Mouse (Mus musculus): ENCODE data around the gene Lsm2. TPM values are rescaled to one million over a fixed set of nuclear protein-coding genes. Genes with fewer than 3 reads are reported as not detected.
"Not testable (repeated sequence)": the region's sequence is repeated elsewhere in the genome, so short reads cannot be mapped to it uniquely, and the experiment has no call there.

Gene Lsm2
- polyA plus RNA-seq, 1 experiment = 136 TPM

- peak; percentile 93 for DNase-seq (ENCODE audit: low read depth)
- TF ChIP-seq CTCF (IDR thresholded peaks at IDR 0.05; ENCODE audit: borderline replicate concordance, extremely low read depth, insufficient read depth, insufficient read length) (no peak), POLR2A (IDR thresholded peaks at IDR 0.05; ENCODE audit: borderline replicate concordance, extremely low read depth, insufficient read depth, insufficient read length, poor library complexity, severe bottlenecking) (peak; percentile 78; the same call in 1 of the 2 replicates)
These were observed 19.2 kb downstream of the Lsm2 start, which contains the start of gene Vars for GRCm38 (mm10) chr17:35000717-35001451. Vars (plus strand) TSS chr17:35000987.

- DNase-seq (ENCODE audit: low read depth) = peak; percentile 53
These were observed 19.9 kb downstream of the Lsm2 start for GRCm38 (mm10) chr17:35001452-35002152.

DNA sequence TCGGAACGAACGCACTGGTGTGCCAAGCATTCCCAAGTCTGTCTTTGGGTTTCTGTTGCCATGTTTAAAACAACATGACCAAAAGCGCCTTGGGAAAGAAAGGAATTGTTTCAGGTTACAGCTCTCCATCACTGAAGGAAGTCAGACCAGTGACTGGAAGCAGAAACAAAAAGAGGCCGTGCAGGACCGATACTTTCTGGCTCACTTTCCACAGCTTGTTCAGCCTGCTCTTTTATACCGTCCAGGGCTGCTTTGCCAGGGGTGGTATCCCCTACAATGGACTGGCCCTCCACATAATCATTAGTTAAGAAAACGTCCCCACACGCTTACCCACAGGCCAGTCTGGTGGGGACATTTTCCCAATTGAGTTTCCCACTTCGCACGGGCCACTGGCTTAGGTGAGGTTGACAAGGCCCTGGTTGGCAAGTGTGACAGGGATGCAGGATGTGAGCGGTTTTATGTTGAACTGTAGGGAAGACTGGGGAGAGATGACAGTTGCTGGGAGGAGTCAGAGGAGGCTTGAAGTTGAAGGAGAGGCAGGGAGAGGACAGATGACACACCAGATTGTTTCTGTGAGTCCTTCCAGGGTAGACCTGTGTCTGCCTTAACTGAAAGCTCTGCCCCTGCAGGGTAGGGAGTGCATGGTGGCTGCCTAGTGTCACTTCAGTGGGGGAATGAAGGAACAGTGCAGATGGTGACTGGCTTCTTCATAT is 20.6 kb downstream of the Lsm2 start:
- DNase-seq (ENCODE audit: low read depth) = peak; percentile 13
- TF ChIP-seq POLR2A (IDR thresholded peaks at IDR 0.05; ENCODE audit: borderline replicate concordance, extremely low read depth, insufficient read depth, insufficient read length, poor library complexity, severe bottlenecking) (no peak), CTCF (IDR thresholded peaks at IDR 0.05; ENCODE audit: borderline replicate concordance, extremely low read depth, insufficient read depth, insufficient read length) (no peak)

More at GRCm38 (mm10) chr17:35001452-35002152, 19.9 kb downstream of the Lsm2 start:
- no peak for TF ChIP-seq CTCF (IDR thresholded peaks at IDR 0.05; ENCODE audit: borderline replicate concordance, extremely low read depth, insufficient read depth, insufficient read length)
- no peak for TF ChIP-seq POLR2A (IDR thresholded peaks at IDR 0.05; ENCODE audit: borderline replicate concordance, extremely low read depth, insufficient read depth, insufficient read length, poor library complexity, severe bottlenecking)

GRCm38 (mm10) chr17:35003022-35003838 is 21.6 kb downstream of the Lsm2 start:
- no peak for DNase-seq (ENCODE audit: low read depth)
- no peak for TF ChIP-seq POLR2A (IDR thresholded peaks at IDR 0.05; ENCODE audit: borderline replicate concordance, extremely low read depth, insufficient read depth, insufficient read length, poor library complexity, severe bottlenecking)
- TF ChIP-seq CTCF (IDR thresholded peaks at IDR 0.05; ENCODE audit: borderline replicate concordance, extremely low read depth, insufficient read depth, insufficient read length) = no peak

- no peak for TF ChIP-seq CTCF (IDR thresholded peaks at IDR 0.05; ENCODE audit: borderline replicate concordance, extremely low read depth, insufficient read depth, insufficient read length)
- TF ChIP-seq POLR2A (IDR thresholded peaks at IDR 0.05; ENCODE audit: borderline replicate concordance, extremely low read depth, insufficient read depth, insufficient read length, poor library complexity, severe bottlenecking) = no peak
- no peak for DNase-seq (ENCODE audit: low read depth)
These were observed 22.5 kb downstream of the Lsm2 start for GRCm38 (mm10) chr17:35004075-35004717.

GRCm38 (mm10) chr17:35005158-35005557 is 23.5 kb downstream of the Lsm2 start:
- no peak for DNase-seq (ENCODE audit: low read depth)
- TF ChIP-seq CTCF (IDR thresholded peaks at IDR 0.05; ENCODE audit: borderline replicate concordance, extremely low read depth, insufficient read depth, insufficient read length) (no peak), POLR2A (IDR thresholded peaks at IDR 0.05; ENCODE audit: borderline replicate concordance, extremely low read depth, insufficient read depth, insufficient read length, poor library complexity, severe bottlenecking) (no peak)

GRCm38 (mm10) chr17:35005902-35006301 is 24.2 kb downstream of the Lsm2 start:
- not testable (repeated sequence) for DNase-seq (ENCODE audit: low read depth)

DNA sequence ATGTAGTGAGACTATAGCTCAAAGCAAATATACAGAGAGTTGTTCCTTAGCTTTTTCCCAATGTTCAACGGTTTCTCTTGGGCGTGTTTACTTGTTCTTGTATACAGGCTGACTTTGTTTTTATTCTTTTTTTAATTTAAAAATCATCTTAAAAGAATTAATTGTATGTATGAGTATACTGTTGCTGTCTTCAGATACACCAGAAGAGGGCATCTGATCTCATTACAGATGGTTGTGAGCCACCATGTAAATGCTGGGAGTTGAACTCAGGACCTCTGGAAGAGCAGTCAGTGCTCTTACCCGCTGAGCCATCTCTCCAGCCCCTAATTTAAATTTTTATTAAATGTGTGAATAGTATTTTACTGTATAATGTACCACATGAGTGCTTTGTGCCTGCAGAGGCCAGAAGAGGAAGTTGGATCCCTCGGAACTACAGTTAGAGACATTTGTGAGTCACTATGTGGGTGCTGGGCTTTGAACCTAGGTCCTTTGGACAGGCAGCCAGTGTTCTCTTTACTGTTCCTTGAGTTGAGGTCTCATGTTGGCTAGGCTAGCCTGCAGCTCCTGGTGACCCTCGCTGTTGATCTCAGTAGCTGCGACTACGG is 25.8 kb downstream of the Lsm2 start:
- no peak for DNase-seq (ENCODE audit: low read depth)
- no peak for TF ChIP-seq CTCF (IDR thresholded peaks at IDR 0.05; ENCODE audit: borderline replicate concordance, extremely low read depth, insufficient read depth, insufficient read length)
- no peak for TF ChIP-seq POLR2A (IDR thresholded peaks at IDR 0.05; ENCODE audit: borderline replicate concordance, extremely low read depth, insufficient read depth, insufficient read length, poor library complexity, severe bottlenecking)

DNA sequence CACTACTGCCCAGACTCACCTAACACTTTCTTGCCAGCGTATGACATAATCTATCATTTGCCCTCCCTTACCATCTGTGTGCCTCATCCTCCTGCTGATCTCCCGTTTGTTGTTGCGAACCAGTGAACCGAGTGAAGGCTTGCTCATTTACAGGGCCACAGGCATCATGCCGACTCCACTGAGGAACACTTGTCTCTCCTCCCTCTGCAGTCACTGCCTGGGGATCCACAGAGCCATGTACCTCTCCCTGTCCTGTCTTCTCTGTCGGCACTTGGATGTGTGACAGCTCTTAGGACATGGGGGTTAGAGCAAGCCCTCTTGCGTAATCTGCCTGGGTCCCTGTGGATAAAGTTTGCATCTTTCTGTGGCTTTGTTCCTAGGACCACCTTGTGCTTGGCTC is 27.9 kb downstream of the Lsm2 start:
- DNase-seq (ENCODE audit: low read depth) = no peak
- TF ChIP-seq POLR2A (IDR thresholded peaks at IDR 0.05; ENCODE audit: borderline replicate concordance, extremely low read depth, insufficient read depth, insufficient read length, poor library complexity, severe bottlenecking) = no peak
- no peak for TF ChIP-seq CTCF (IDR thresholded peaks at IDR 0.05; ENCODE audit: borderline replicate concordance, extremely low read depth, insufficient read depth, insufficient read length)

GRCm38 (mm10) chr17:35011440-35011839 is 29.8 kb downstream of the Lsm2 start:
- TF ChIP-seq CTCF (IDR thresholded peaks at IDR 0.05; ENCODE audit: borderline replicate concordance, extremely low read depth, insufficient read depth, insufficient read length) (no peak), POLR2A (IDR thresholded peaks at IDR 0.05; ENCODE audit: borderline replicate concordance, extremely low read depth, insufficient read depth, insufficient read length, poor library complexity, severe bottlenecking) (no peak)
- no peak for DNase-seq (ENCODE audit: low read depth)
